Mouse (Mus musculus): ENCODE measurements around the gene Adarb1. TPM values are rescaled to one million over a fixed set of nuclear protein-coding genes. Genes with fewer than 3 reads are reported as not detected.
A peak's percentile ranks its signal among the peaks of the same experiment; 100 is the strongest.

Gene Adarb1
- polyA plus RNA-seq, 1 experiment, result 154 TPM

DNA sequence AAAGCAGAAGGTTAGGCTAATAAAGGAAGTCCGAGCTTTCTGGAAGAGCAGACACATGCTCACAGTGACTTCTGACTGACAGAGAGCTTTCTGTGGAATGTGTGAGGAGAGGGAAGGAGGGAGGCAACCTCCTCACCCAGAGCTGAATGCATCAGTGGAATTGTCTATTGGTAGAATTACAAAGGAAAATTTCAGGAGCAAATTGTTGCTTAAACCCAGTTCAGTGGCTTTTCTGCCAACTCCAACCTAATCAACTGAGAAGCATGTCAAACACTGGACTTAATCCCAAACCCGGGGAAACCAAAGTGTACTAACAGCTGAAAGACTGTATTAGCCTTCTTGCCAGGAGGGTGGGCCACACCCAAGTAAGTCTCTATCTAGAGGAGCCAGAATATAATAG is 36.9 kb downstream of the Adarb1 start:
- Histone ChIP-seq H3K27me3 (ENCODE audit: control insufficient read depth, insufficient read depth, low read length) (no peaks in the 10 kb centered on the region), H3K27ac (ENCODE audit: insufficient read depth, low read length) (no peak overlapping the region), H3K4me3 (replicated peaks; ENCODE audit: insufficient read depth, low read depth, low read length) (no peak overlapping the region), H3K4me1 (ENCODE audit: control insufficient read depth, insufficient read depth, low read length) (peaks cover 32% of the 10 kb centered on the region)
- TF ChIP-seq CTCF (IDR thresholded peaks at IDR 0.05; ENCODE audit: borderline replicate concordance, insufficient read depth, low read depth, low read length) (no peak), POLR2A (IDR thresholded peaks at IDR 0.05; ENCODE audit: borderline replicate concordance, insufficient read depth, low read length) (no peak)
- DNase-seq, result no peak
- WGBS, result 21% methylated on average over 2 of the region's 2 CpGs

DNA sequence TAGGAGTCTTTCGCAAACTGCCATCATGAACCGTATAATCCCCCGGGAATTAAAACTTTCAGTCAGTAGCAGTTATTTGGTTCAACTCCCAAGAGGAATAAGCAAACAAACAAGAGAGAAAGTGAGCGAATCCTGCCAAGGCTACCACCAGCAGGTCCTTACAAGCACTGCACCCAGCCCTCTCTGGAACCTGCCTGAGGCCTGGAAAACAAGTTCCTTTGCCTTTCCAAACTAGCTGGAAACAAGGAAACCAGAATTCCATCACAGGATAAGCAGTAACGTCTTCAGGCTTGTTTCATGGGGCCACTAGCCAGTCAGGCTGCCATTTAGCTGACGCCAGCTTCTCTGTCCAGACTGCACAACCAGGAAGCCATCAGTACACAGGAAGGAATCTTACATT is 37.4 kb downstream of the Adarb1 start:
- H3K27me3 ChIP-seq (ENCODE audit: control insufficient read depth, insufficient read depth, low read length), result no peaks in the 10 kb centered on the region
- H3K27ac ChIP-seq (ENCODE audit: insufficient read depth, low read length), result no peak overlapping the region
- H3K4me1 ChIP-seq (ENCODE audit: control insufficient read depth, insufficient read depth, low read length), result peaks cover 34% of the 10 kb centered on the region
- no peak overlapping the region for H3K4me3 ChIP-seq (replicated peaks; ENCODE audit: insufficient read depth, low read depth, low read length)
- TF ChIP-seq CTCF (IDR thresholded peaks at IDR 0.05; ENCODE audit: borderline replicate concordance, insufficient read depth, low read depth, low read length) (no peak), POLR2A (IDR thresholded peaks at IDR 0.05; ENCODE audit: borderline replicate concordance, insufficient read depth, low read length) (no peak)
- peak in 1 of 2 experiments; percentile 18 for DNase-seq
- whole genome bisulfite sequencing, result 54% methylated on average over 6 of the region's 6 CpGs

DNA sequence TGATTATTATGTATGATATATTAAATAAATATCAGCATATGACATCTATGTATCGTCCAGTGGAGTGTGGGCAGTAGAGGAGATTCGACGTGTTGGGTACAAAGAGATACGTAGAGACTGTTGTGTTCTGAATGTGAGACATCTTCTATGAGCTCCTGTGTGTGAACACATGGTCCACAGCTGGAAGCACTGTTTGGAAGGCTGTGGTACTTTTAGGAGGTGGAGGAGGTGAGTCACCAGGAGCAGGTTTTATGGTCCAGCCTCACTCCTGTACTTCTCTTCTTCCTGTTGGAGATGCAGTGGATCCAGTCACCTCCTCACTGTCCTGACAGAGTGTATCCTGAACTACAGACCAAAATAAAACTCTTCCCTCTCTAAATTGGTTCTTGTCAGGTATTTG is 38.9 kb downstream of the Adarb1 start:
- Histone ChIP-seq H3K27ac (ENCODE audit: insufficient read depth, low read length) (no peak overlapping the region), H3K4me3 (replicated peaks; ENCODE audit: insufficient read depth, low read depth, low read length) (no peak overlapping the region), H3K27me3 (ENCODE audit: control insufficient read depth, insufficient read depth, low read length) (no peaks in the 10 kb centered on the region), H3K4me1 (ENCODE audit: control insufficient read depth, insufficient read depth, low read length) (peaks cover 37% of the 10 kb centered on the region)
- TF ChIP-seq CTCF (IDR thresholded peaks at IDR 0.05; ENCODE audit: borderline replicate concordance, insufficient read depth, low read depth, low read length), result no peak
- no peak for TF ChIP-seq POLR2A (IDR thresholded peaks at IDR 0.05; ENCODE audit: borderline replicate concordance, insufficient read depth, low read length)
- 93% methylated on average over 4 of the region's 4 CpGs for WGBS
- no peak for DNase-seq

DNA sequence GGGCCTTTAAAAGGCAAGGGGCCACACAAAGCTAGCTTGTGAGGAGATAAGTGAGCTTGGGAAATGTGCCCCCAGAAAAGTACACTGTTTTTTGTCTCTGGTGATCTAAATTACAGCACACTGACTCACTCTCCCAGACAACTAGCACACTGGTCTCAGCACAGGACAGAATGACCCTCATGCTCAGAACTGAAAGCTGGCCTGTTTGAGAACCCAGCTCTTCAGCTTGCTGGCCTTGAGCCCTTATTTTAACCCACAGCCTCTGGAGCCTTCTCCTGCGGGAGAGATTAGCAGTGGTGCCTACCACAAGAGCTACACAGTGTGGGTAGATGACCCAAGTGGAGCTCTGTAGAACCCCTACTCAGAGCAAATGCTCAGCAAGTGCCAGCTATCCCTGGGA is 42.0 kb downstream of the Adarb1 start:
- peaks cover 32% of the 10 kb centered on the region for H3K4me1 ChIP-seq (ENCODE audit: control insufficient read depth, insufficient read depth, low read length)
- 54% methylated on average over 1 of the region's 1 CpGs for WGBS
- peak overlapping the region; percentile 16; the same call in 1 of the 2 replicates for H3K27ac ChIP-seq (ENCODE audit: insufficient read depth, low read length)
- TF ChIP-seq CTCF (IDR thresholded peaks at IDR 0.05; ENCODE audit: borderline replicate concordance, insufficient read depth, low read depth, low read length), result no peak
- no peaks in the 10 kb centered on the region for H3K27me3 ChIP-seq (ENCODE audit: control insufficient read depth, insufficient read depth, low read length)
- no peak overlapping the region for H3K4me3 ChIP-seq (replicated peaks; ENCODE audit: insufficient read depth, low read depth, low read length)
- DNase-seq, result no peak

DNA sequence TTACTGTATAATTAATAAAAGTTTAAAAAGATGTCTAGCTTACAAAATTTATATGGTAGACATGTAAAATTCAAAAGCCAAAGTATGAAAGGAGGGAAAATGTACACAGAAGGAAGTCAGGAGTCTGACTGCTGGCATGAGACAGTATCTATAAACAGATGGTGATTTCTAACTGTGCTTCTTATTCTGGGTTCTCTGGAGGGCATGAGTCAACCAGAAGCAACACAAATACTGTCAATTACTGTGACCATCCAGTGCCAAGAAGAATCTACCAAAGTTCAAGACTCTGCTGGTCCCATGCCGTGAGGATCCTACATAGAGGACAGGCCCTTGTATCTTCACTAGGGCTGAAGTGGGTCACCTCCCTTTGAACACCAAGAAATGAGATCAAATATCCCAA is 43.1 kb downstream of the Adarb1 start:
- H3K4me1 ChIP-seq (ENCODE audit: control insufficient read depth, insufficient read depth, low read length), result peaks cover 29% of the 10 kb centered on the region
- peak in 1 of 2 experiments; percentile 54 for DNase-seq
- H3K4me3 ChIP-seq (replicated peaks; ENCODE audit: insufficient read depth, low read depth, low read length), result no peak overlapping the region
- 0 out of 2 replicates have a peak overlapping the region, but pooled peaks have one; percentile 34 for H3K27ac ChIP-seq (ENCODE audit: insufficient read depth, low read length)
- H3K27me3 ChIP-seq (ENCODE audit: control insufficient read depth, insufficient read depth, low read length), result no peaks in the 10 kb centered on the region
- no peak for TF ChIP-seq CTCF (IDR thresholded peaks at IDR 0.05; ENCODE audit: borderline replicate concordance, insufficient read depth, low read depth, low read length)
- no peak for TF ChIP-seq POLR2A (IDR thresholded peaks at IDR 0.05; ENCODE audit: borderline replicate concordance, insufficient read depth, low read length)
- 8% methylated on average over 1 of the region's 1 CpGs for WGBS

DNA sequence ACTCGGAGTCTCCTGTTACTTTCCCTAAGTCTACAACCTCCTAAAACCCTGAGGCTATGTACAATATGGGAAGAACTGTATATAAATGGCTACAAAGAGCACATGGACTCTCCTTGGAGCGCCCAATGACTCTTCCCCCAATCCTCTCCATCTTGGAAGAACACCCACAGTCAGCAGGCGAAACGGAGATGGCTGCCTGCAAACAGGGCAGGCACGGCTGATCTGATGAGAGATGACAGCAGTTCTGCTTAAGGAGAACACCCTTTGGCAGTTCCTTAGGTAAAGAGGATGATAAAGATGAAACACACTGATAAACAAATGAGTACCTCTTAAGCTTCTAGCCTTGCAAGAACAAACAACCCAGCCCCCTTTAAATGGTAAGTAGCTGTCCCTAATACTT is 43.7 kb downstream of the Adarb1 start:
- H3K4me1 ChIP-seq (ENCODE audit: control insufficient read depth, insufficient read depth, low read length), result peaks cover 34% of the 10 kb centered on the region
- no peak overlapping the region for H3K4me3 ChIP-seq (replicated peaks; ENCODE audit: insufficient read depth, low read depth, low read length)
- no peak for TF ChIP-seq POLR2A (IDR thresholded peaks at IDR 0.05; ENCODE audit: borderline replicate concordance, insufficient read depth, low read length)
- no peak for TF ChIP-seq CTCF (IDR thresholded peaks at IDR 0.05; ENCODE audit: borderline replicate concordance, insufficient read depth, low read depth, low read length)
- peak in 1 of 2 experiments; percentile 40 for DNase-seq
- peak overlapping the region; percentile 56; the same call in 1 of the 2 replicates for H3K27ac ChIP-seq (ENCODE audit: insufficient read depth, low read length)
- no peaks in the 10 kb centered on the region for H3K27me3 ChIP-seq (ENCODE audit: control insufficient read depth, insufficient read depth, low read length)
- 40% methylated on average over 5 of the region's 5 CpGs for WGBS

DNA sequence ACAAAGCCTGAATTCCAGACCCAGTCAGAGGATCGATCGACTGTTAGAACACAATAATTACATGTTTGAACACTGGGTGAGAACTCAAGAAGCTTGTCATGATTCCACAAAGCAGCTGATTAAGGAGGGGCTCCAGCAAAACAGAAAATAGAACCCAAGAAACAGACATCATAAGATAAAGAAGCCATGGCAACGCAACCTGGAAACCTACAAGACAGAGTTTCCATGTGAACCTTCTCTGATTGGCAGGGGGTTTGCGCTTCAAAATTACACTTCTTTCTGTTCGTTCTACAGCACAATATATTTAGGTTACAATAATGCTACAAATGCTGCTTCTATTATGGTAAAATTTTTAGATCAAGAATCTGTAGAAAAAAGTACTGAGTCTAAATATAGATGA is 47.9 kb downstream of the Adarb1 start:
- no peak for DNase-seq
- TF ChIP-seq POLR2A (IDR thresholded peaks at IDR 0.05; ENCODE audit: borderline replicate concordance, insufficient read depth, low read length) (no peak), CTCF (IDR thresholded peaks at IDR 0.05; ENCODE audit: borderline replicate concordance, insufficient read depth, low read depth, low read length) (no peak)
- WGBS, result 91% methylated on average over 5 of the region's 5 CpGs
- peaks cover 39% of the 10 kb centered on the region for H3K4me1 ChIP-seq (ENCODE audit: control insufficient read depth, insufficient read depth, low read length)
- H3K27ac ChIP-seq (ENCODE audit: insufficient read depth, low read length), result no peak overlapping the region
- no peak overlapping the region for H3K4me3 ChIP-seq (replicated peaks; ENCODE audit: insufficient read depth, low read depth, low read length)
- H3K27me3 ChIP-seq (ENCODE audit: control insufficient read depth, insufficient read depth, low read length), result no peaks in the 10 kb centered on the region

DNA sequence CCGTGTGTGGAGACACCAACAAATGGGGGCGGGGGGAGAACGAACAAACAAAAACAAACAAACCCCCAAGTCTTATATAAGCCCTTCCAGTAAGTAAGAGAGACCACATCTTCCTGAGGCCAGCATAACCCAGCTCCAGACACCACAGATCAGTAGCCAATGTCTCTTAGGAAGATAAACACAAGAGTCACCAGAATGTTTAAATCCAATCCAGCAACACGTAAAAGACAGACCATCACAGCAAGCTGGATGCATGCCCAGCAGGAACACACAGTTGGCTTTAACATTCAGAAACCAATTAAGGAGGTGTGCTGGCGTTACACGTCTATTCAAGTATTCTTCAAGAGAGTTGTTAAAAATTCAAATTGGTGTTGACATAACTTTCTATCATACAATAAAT is 50.1 kb downstream of the Adarb1 start:
- peaks cover 38% of the 10 kb centered on the region for H3K4me1 ChIP-seq (ENCODE audit: control insufficient read depth, insufficient read depth, low read length)
- TF ChIP-seq POLR2A (IDR thresholded peaks at IDR 0.05; ENCODE audit: borderline replicate concordance, insufficient read depth, low read length) (no peak), CTCF (IDR thresholded peaks at IDR 0.05; ENCODE audit: borderline replicate concordance, insufficient read depth, low read depth, low read length) (no peak)
- H3K27ac ChIP-seq (ENCODE audit: insufficient read depth, low read length), result no peak overlapping the region
- peak in 1 of 2 experiments; percentile 26 for DNase-seq
- 40% methylated on average over 6 of the region's 6 CpGs for WGBS
- no peak overlapping the region for H3K4me3 ChIP-seq (replicated peaks; ENCODE audit: insufficient read depth, low read depth, low read length)
- no peaks in the 10 kb centered on the region for H3K27me3 ChIP-seq (ENCODE audit: control insufficient read depth, insufficient read depth, low read length)
